Mouse (Mus musculus) megakaryocyte progenitor cell, adult 5-6 weeks (primary cell): ENCODE data around the gene Ube2f. TPM values are rescaled to one million over a fixed set of nuclear protein-coding genes. Genes with fewer than 3 reads are reported as not detected.

Source experiments
- total RNA-seq, 2 experiments: library from RNA; stranded (forward) in 1 of 2; stranded (reverse) in 1 of 2; fragments of 157-497, 149-512 nt in 1 of 2; fragments of 200-1000 nt in 1 of 2; gene quantifications; 2 replicates each; pipeline versions ENCODE4 v1.2.3 to v1.2.4; 2015 to 2017

The Ube2f gene
- total RNA-seq, 2 experiments from 2014 or later = 58.6 to 92.6 TPM

Other genes with a start within 250 kb of the Ube2f start
- 3.9 and 5.3 TPM in 2 replicates for gene Rbm44, start 105.2 kb upstream of the Ube2f start, total RNA-seq (2015)
- 6.4 and 6.5 TPM in 2 replicates for gene Rbm44, start 105.2 kb upstream of the Ube2f start, total RNA-seq (2017)
- gene Ramp1, start 70.5 kb upstream of the Ube2f start, total RNA-seq (2015) = 184 and 191 TPM in 2 replicates
- gene Ramp1, start 70.5 kb upstream of the Ube2f start, total RNA-seq (2017) = 174 and 180 TPM in 2 replicates
- gene Scly, start 48.0 kb downstream of the Ube2f start, total RNA-seq (2015) = 19.8 and 20.0 TPM in 2 replicates
- gene Scly, start 48.0 kb downstream of the Ube2f start, total RNA-seq (2017) = 21.1 and 23.6 TPM in 2 replicates
- gene Espnl, start 71.8 kb downstream of the Ube2f start, total RNA-seq (2015) = 0.05 and 0.17 TPM in 2 replicates
- gene Espnl, start 71.8 kb downstream of the Ube2f start, total RNA-seq (2017) = 0.03 and 0.17 TPM in 2 replicates
- gene Klhl30, start 100.7 kb downstream of the Ube2f start, total RNA-seq (2015) = not detected in 2 replicates
- gene Klhl30, start 100.7 kb downstream of the Ube2f start, total RNA-seq (2017) = 0.07 TPM in 1 of 2 replicates, not detected in the other
- gene Erfe, start 116.1 kb downstream of the Ube2f start, total RNA-seq (2015) = 1.7 TPM in 1 of 2 replicates, not detected in the other
- gene Erfe, start 116.1 kb downstream of the Ube2f start, total RNA-seq (2017) = 0.50 and 2.5 TPM in 2 replicates
- gene Ilkap, start 148.5 kb downstream of the Ube2f start, total RNA-seq (2015) = 71.6 and 91.4 TPM in 2 replicates
- gene Ilkap, start 148.5 kb downstream of the Ube2f start, total RNA-seq (2017) = 120 and 137 TPM in 2 replicates
- 34.4 and 35.4 TPM in 2 replicates for gene Hes6, start 163.7 kb downstream of the Ube2f start, total RNA-seq (2015)
- gene Hes6, start 163.7 kb downstream of the Ube2f start, total RNA-seq (2017) = 30.4 and 39.6 TPM in 2 replicates
- 7.0 and 7.8 TPM in 2 replicates for gene Per2, start 209.0 kb downstream of the Ube2f start, total RNA-seq (2015)
- 4.0 and 4.4 TPM in 2 replicates for gene Per2, start 209.0 kb downstream of the Ube2f start, total RNA-seq (2017)
- 3.1 and 4.9 TPM in 2 replicates for gene Traf3ip1, start 244.3 kb downstream of the Ube2f start, total RNA-seq (2015)
- 3.3 and 5.3 TPM in 2 replicates for gene Traf3ip1, start 244.3 kb downstream of the Ube2f start, total RNA-seq (2017)